Mouse (Mus musculus) midbrain, embryonic 15.5 days (tissue): Measurements from ENCODE around the gene Atp6v0d1. TPM values are rescaled to one million over a fixed set of nuclear protein-coding genes. Genes with fewer than 3 reads are reported as not detected.

Experiments
- ATAC-seq: fragments of 200-750 bp; cut with Nextera tagmentation; replicated peaks from 2 replicates; pipeline ENCODE4 v1.8.0; 2017; ENCODE audit warnings: moderate TSS enrichment
- H3K27ac ChIP-seq: fragments of 300-500 bp; sonication (generic); 2 replicates; pipeline ENCODE4 v1.5.1; 2015; ENCODE audit warnings: mild to moderate bottlenecking, inconsistent platforms
- H3K27me3 ChIP-seq: fragments of 300-500 bp; sonication (generic); replicated peaks from 2 replicates; pipeline ENCODE4 v1.6.1; 2015; ENCODE audit warnings: inconsistent platforms
- H3K36me3 ChIP-seq: fragments of 300-500 bp; sonication (generic); replicated peaks from 2 replicates; pipeline ENCODE4 v1.6.1; 2015; ENCODE audit warnings: inconsistent platforms
- H3K4me1 ChIP-seq: fragments of 300-500 bp; sonication (generic); 2 replicates; pipeline ENCODE4 v1.6.1; 2015; ENCODE audit warnings: inconsistent platforms
- H3K4me2 ChIP-seq: fragments of 300-500 bp; sonication (generic); 2 replicates; pipeline ENCODE4 v1.6.1; 2015; ENCODE audit warnings: inconsistent platforms, mild to moderate bottlenecking, moderate library complexity
- H3K4me3 ChIP-seq: fragments of 300-500 bp; sonication (generic); 2 replicates; pipeline ENCODE4 v1.5.1; 2015; ENCODE audit warnings: mild to moderate bottlenecking, inconsistent platforms
- H3K9ac ChIP-seq: fragments of 300-500 bp; sonication (generic); 2 replicates; pipeline ENCODE4 v1.6.1; 2015; ENCODE audit warnings: mild to moderate bottlenecking, inconsistent platforms
- H3K9me3 ChIP-seq: fragments of 300-500 bp; sonication (generic); 2 replicates; pipeline ENCODE4 v1.6.1; 2016; ENCODE audit warnings: inconsistent platforms
- WGBS: fragments of 180-500 bp; shearing (Covaris S2); methylation state at CpG from one replicate; pipeline ENCODE4 v1.1.7; 2015; ENCODE audit warnings: mixed read lengths; 5-methylcytosine and 5-hydroxymethylcytosine counted together
- polyA plus RNA-seq: library from polyadenylated mRNA; unstranded; fragments of >200 nt; fragmentation: Nextera tagmentation; extraction: Ambion mirVana; gene quantifications from 2 replicates; pipeline ENCODE4 v1.2.1, GENCODE M21; 2015

Atp6v0d1 gene
- polyA plus RNA-seq, 1 experiment from 2014 or later, result 234 TPM

- peaks cover 29% of the 10 kb centered on the region for H3K4me1 ChIP-seq
- H3K27me3 ChIP-seq, result peaks cover 21% of the 10 kb centered on the region
- 82% methylated on average over 5 of the region's 5 CpGs for WGBS
- no peaks in the 10 kb centered on the region for H3K36me3 ChIP-seq
- no peaks in the 10 kb centered on the region for H3K9me3 ChIP-seq
- no peak overlapping the region for H3K4me2 ChIP-seq
- no peak overlapping the region for H3K27ac ChIP-seq
- no peak for ATAC-seq
- no peak overlapping the region for H3K4me3 ChIP-seq
- no peak overlapping the region for H3K9ac ChIP-seq
Measured at GRCm38 (mm10) chr8:105514656-105515055, 51.2 kb downstream of the Atp6v0d1 start.

GRCm38 (mm10) chr8:105514194-105514593, 51.7 kb downstream of the Atp6v0d1 start:
- H3K4me1 ChIP-seq, result peaks cover 24% of the 10 kb centered on the region
- no peak for ATAC-seq
- H3K4me2 ChIP-seq, result no peak overlapping the region
- no peaks in the 10 kb centered on the region for H3K9me3 ChIP-seq
- peaks cover 21% of the 10 kb centered on the region for H3K27me3 ChIP-seq
- no peak overlapping the region for H3K4me3 ChIP-seq
- no peaks in the 10 kb centered on the region for H3K36me3 ChIP-seq
- no peak overlapping the region for H3K9ac ChIP-seq
- H3K27ac ChIP-seq, result no peak overlapping the region
- 91% methylated on average over 6 of the region's 6 CpGs for WGBS

DNA sequence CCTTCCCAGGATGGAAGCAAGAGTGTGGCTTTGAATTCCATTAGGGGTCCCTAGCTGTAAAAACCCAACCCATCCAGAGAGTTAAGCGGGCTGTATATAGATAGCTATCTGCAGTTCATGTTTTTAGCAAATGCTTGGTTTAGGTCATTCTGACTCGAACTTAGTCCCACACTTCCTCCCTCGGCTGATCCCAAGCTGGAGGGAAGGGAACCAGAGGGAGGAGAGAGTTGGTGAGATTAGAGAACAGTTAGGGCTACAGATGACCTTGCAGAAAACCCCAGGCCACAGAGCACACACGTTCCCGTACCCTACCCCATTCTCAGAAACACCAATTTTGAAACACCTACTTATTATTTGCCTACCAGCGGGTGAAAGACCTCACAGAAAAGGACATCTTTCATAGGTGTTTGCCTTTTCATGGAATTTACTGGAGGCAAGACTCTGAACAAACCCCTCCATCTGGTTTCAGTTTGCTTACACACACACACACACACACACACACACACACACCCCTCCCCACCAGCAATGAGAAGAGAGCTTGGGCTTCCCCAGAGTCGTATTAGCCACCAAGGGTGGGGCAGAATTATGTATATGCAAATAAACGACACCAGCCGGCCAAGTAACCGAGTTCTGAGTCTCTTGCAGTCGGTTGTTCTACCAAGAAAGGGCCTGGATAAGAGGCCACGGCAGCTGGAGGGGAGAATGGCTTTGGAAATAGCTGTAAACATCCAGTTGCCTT, 55.7 kb downstream of the Atp6v0d1 start:
- H3K4me2 ChIP-seq, result no peak overlapping the region
- no peak for ATAC-seq

DNA sequence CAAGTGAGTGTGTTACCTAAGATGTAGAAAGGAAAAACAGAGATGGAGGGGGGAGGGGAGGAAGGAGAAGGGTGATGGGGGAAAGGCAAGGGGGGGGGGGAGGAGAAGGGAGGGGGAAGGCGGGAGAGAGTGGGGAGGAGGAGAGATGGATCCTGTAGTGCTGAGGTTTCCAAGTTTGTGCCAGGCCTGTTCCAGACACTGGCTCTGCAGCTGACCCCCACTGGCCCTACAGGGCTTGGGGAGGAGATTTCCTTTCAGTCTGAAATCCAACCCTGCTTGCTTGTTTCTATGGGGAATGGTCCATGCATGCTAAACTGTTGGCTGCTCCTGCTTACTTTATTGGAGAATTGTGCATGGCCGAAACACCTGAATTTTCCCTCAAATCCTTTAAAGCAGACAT, 57.1 kb downstream of the Atp6v0d1 start:
- Histone ChIP-seq H3K27ac (no peak overlapping the region), H3K4me1 (0 out of 2 replicates have a peak, but pooled peaks cover 3% of the 10 kb centered on the region), H3K9me3 (no peaks in the 10 kb centered on the region), H3K9ac (no peak overlapping the region), H3K27me3 (no peaks in the 10 kb centered on the region), H3K36me3 (no peaks in the 10 kb centered on the region), H3K4me3 (no peak overlapping the region), H3K4me2 (no peak overlapping the region)
- ATAC-seq, result no peak
- WGBS, result 53% methylated on average over 1 of the region's 2 CpGs

More for the DNA sequence above, 55.7 kb downstream of the Atp6v0d1 start:
- no peak overlapping the region for H3K4me3 ChIP-seq
- 54% methylated on average over 12 of the region's 12 CpGs for WGBS
- H3K9ac ChIP-seq, result no peak overlapping the region
- H3K36me3 ChIP-seq, result no peaks in the 10 kb centered on the region
- 0 out of 2 replicates have a peak, but pooled peaks cover 6% of the 10 kb centered on the region for H3K27me3 ChIP-seq
- 0 out of 2 replicates have a peak, but pooled peaks cover 3% of the 10 kb centered on the region for H3K4me1 ChIP-seq
- H3K9me3 ChIP-seq, result no peaks in the 10 kb centered on the region
- no peak overlapping the region for H3K27ac ChIP-seq

DNA sequence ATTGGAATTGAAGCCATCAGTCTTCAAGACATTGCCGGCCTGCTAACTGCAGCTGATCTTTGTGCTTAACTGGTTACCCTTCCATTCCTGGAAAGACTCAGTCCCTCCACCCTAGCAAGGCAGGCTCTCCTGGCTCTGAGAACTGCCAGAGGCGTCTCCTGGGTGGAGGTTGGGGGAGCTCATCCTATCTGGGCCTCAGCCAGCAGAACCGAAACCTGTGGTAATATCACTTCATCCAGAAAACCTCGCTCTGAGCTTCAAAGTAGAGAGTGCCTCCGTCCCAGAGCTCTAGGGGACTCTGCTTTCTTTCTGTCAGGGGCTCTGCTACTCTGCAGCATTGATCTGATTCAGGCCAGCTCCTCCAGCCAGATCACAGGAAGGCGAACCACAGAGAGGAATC, 58.9 kb downstream of the Atp6v0d1 start:
- no peak overlapping the region for H3K27ac ChIP-seq
- WGBS, result 79% methylated on average over 6 of the region's 6 CpGs
- H3K9ac ChIP-seq, result no peak overlapping the region
- H3K4me2 ChIP-seq, result no peak overlapping the region
- H3K36me3 ChIP-seq, result no peaks in the 10 kb centered on the region
- ATAC-seq, result no peak
- no peak overlapping the region for H3K4me3 ChIP-seq
- no peaks in the 10 kb centered on the region for H3K9me3 ChIP-seq
- H3K27me3 ChIP-seq, result no peaks in the 10 kb centered on the region
- H3K4me1 ChIP-seq, result 0 out of 2 replicates have a peak, but pooled peaks cover 3% of the 10 kb centered on the region

DNA sequence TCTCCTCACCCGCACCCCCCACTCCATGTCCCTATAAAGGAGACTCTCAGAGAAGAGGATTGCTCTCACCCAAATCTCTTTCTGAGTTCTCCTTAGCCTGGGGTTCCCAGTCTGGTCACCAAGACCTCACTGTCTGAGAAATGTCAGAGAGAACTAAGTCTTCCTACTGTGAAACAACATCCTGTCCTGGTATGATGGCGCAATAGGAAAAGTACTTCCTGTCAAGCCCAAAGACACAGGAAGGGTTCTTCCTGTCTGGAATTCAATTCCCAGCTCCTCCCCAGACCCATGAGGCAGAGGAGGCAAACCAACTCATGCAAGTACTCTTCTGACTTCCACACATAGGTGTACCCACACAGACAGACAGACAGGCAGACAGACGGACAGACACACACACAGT, 61.2 kb downstream of the Atp6v0d1 start:
- no peak overlapping the region for H3K4me2 ChIP-seq
- no peak for ATAC-seq
- no peaks in the 10 kb centered on the region for H3K27me3 ChIP-seq
- H3K4me3 ChIP-seq, result no peak overlapping the region
- H3K27ac ChIP-seq, result no peak overlapping the region
- no peaks in the 10 kb centered on the region for H3K36me3 ChIP-seq
- WGBS, result 92% methylated on average over 3 of the region's 3 CpGs
- no peak overlapping the region for H3K9ac ChIP-seq
- no peaks in the 10 kb centered on the region for H3K9me3 ChIP-seq
- H3K4me1 ChIP-seq, result 0 out of 2 replicates have a peak, but pooled peaks cover 3% of the 10 kb centered on the region

DNA sequence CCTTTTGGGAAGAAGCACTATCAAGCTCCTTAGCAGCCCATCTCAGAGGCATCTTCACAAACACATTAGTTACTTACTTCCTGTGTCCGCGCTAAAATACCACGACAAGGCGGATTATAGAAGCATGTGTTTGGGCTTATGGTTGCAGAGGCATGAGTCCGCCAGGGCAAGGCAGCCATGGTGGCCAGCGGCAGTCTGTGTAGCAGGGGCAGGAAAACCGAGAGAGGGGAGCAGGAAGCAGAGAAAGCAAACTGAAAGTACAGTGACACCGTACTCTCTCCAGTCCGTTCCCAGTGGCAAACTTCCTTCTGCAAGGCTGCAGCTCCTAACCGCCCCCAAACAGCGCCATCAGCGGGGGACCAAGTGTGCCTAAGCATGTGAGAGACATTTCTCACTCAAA, 66.1 kb downstream of the Atp6v0d1 start:
- WGBS, result 77% methylated on average over 12 of the region's 12 CpGs
- Histone ChIP-seq H3K9me3 (no peaks in the 10 kb centered on the region), H3K36me3 (no peaks in the 10 kb centered on the region), H3K27me3 (no peaks in the 10 kb centered on the region), H3K4me2 (no peak overlapping the region), H3K4me3 (no peak overlapping the region), H3K27ac (no peak overlapping the region), H3K9ac (no peak overlapping the region), H3K4me1 (peaks cover 23% of the 10 kb centered on the region)
- no peak for ATAC-seq

DNA sequence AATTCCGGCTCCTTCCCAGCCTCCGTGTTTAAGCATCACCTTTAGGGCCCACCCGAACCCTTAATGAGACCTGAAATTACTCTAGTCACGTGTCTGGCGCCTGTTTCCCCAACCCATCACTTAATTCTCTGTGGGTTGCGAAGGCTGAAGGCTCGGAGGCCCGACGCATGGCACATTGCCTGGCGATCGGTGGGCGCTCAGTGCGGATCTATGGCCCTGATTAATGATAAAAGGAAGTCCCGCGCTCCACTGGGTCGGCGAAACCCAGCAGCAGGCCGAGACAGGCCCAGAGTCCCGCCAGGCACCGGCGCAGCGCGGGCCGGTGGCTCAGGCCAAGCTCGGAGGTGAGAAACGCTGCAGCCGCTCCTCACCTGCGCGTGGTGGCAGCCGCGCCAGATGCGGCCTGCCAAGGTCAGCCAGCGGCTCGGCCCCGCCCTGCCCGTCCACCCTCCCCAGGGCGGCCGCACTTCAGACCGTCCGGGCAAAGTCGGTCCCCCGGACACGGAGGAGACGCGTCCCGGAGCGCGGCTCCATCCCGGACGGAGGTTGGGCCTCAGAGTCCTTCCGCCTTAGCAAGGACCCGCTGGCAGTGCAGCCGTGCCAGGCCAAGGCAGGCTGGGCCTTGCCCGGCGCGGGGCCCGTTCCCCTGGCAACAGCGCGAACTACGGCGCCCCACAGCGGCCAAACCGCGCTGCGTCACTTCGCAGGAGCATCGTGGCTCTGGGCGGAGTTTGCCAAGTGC, 69.2 kb downstream of the Atp6v0d1 start, which contains the start of gene Zdhhc1:
Gene Zdhhc1 (minus strand): TSS at position 464 of the 742 bp plus-strand sequence.
- Histone ChIP-seq H3K9me3 (no peaks in the 10 kb centered on the region), H3K4me1 (peaks cover 25% of the 10 kb centered on the region), H3K9ac (peak within 1 kb of the TSS; percentile 88), H3K27me3 (no peaks in the 10 kb centered on the region), H3K4me2 (peak within 1 kb of the TSS; percentile 91), H3K4me3 (peak within 1 kb of the TSS; percentile 79), H3K27ac (peak within 1 kb of the TSS; percentile 79), H3K36me3 (no peaks in the 10 kb centered on the region)
- under 1% methylated on average over 68 of the region's 68 CpGs for WGBS
- peak; percentile 86 for ATAC-seq

DNA sequence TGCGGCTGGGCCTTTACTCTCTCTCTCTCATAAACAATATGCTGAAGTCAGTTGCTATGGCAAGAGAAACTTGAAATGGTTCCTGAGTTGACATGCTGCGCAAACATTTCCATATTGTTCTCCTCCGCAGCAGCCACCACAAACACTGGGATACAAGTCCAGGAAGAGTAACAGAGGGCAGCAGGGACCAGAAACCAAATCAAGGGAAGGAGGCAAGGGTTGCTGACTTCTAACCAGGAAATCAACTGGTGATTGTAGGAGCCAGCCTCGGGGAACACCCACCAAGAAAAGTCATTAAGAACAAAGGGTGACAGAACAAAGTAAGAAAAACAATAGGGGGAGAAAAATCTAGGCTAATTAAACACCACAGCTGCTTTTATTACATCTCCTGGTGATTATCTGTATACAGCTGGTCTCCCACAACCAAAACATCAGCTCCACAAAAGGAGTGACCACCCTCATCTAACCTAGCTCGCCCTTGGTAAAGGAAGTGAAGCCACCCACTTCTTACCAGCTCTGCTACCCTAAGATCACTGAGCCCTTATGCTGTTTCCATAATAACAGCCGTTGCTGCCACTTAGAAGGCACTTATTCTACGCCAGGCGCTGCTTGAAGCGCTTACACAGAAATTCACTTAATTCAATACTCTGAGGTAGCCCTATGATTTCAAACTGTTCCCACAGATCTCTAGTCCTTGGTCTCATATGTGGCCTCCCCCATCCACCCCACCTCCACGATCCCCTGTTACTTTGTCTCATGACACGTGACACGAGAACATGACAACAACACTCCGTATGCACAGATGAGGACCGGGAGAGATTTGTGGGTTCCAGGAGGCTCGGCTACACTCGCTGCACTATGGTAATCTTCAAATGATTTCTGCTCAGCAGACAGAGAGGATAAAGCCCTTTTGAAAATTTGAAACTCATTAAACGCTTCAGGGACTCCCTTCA, 70.2 kb downstream of the Atp6v0d1 start:
- peak overlapping the region; percentile 79; the same call in 1 of the 2 replicates for H3K27ac ChIP-seq
- peak overlapping the region; percentile 88; the same call in 1 of the 2 replicates for H3K9ac ChIP-seq
- 18% methylated on average over 17 of the region's 17 CpGs for WGBS
- H3K9me3 ChIP-seq, result no peaks in the 10 kb centered on the region
- H3K36me3 ChIP-seq, result no peaks in the 10 kb centered on the region
- no peaks in the 10 kb centered on the region for H3K27me3 ChIP-seq
- H3K4me2 ChIP-seq, result peak overlapping the region; percentile 91
- peak overlapping the region; percentile 79 for H3K4me3 ChIP-seq
- peak; percentile 37 for ATAC-seq
- peaks cover 25% of the 10 kb centered on the region for H3K4me1 ChIP-seq

DNA sequence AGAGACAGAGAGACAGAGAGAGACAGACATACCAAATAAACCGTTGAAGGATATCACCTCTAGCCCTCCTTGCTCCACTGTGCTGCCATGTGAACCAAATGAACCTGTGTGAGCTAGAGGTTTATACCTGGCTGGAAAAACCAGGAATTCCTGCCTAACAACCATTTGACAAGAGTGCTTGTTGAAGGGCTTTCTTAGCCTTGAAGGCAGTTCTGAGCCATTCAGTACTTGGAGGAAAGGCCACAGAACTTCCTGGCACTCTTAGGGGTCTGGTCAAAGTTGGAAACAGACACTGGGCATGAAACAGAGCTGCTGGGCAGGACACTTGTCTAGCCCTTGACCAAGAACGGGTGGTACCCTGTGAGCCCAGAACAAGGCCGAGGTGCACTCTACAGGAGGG, 71.3 kb downstream of the Atp6v0d1 start:
- H3K36me3 ChIP-seq, result no peaks in the 10 kb centered on the region
- H3K4me2 ChIP-seq, result no peak overlapping the region
- WGBS, result 83% methylated on average over 3 of the region's 3 CpGs
- H3K9ac ChIP-seq, result no peak overlapping the region
- no peaks in the 10 kb centered on the region for H3K27me3 ChIP-seq
- H3K27ac ChIP-seq, result no peak overlapping the region
- H3K4me1 ChIP-seq, result peaks cover 25% of the 10 kb centered on the region
- no peak overlapping the region for H3K4me3 ChIP-seq
- H3K9me3 ChIP-seq, result no peaks in the 10 kb centered on the region
- no peak for ATAC-seq

DNA sequence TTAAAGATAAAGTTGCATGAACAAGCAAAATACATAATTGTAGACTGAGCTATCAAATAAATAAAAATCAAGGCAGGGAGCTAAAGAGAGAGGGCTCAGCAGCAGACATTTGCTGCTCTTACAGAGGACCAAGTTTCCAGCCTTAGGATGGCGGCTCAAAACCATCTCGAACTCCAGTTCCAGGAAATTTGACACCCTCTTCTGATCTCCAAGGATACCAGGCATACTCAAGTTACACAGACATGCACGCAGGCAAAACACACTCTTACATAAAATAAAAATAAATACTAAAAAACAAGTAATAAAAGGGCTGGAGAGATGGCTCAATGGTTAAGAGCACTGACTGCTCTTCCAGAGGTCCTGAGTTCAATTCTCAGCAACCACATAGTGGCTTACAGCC, 72.4 kb downstream of the Atp6v0d1 start:
- no peaks in the 10 kb centered on the region for H3K27me3 ChIP-seq
- WGBS, result 64% methylated on average over 3 of the region's 3 CpGs
- no peak overlapping the region for H3K27ac ChIP-seq
- H3K4me3 ChIP-seq, result no peak overlapping the region
- H3K9me3 ChIP-seq, result no peaks in the 10 kb centered on the region
- no peak overlapping the region for H3K4me2 ChIP-seq
- H3K36me3 ChIP-seq, result no peaks in the 10 kb centered on the region
- H3K9ac ChIP-seq, result no peak overlapping the region
- H3K4me1 ChIP-seq, result peaks cover 25% of the 10 kb centered on the region
- ATAC-seq, result no peak

DNA sequence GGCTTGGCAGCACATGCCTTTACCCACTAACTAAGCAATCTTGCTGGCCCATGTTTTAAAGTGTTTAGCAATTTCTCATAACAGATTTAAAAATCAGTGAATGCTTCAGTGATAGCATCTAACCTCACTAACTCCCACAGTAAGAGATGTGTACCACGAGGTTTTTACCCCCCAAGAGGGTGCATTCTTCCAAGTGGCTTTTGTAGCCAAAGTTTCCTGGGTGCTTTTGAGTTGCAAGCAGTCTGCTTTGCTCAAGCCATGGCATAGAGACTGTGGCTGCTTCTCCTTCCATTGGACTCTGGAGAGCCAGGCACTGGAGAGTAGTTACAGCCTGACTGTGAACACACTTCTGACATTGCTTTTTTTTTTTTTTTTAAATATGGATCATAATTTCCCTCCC, 76.6 kb downstream of the Atp6v0d1 start:
- Histone ChIP-seq H3K9me3 (no peaks in the 10 kb centered on the region), H3K4me1 (no peaks in the 10 kb centered on the region), H3K27me3 (no peaks in the 10 kb centered on the region), H3K4me2 (no peak overlapping the region), H3K36me3 (no peaks in the 10 kb centered on the region), H3K4me3 (no peak overlapping the region), H3K9ac (no peak overlapping the region), H3K27ac (no peak overlapping the region)
- WGBS, result 59% methylated on average over 1 of the region's 1 CpGs
- no peak for ATAC-seq
